Mouse (Mus musculus): Measurements from ENCODE around the gene Bcl6. TPM values are rescaled to one million over a fixed set of nuclear protein-coding genes. Genes with fewer than 3 reads are reported as not detected.

Bcl6 gene
- polyA plus RNA-seq (2012; rRNA removed): 103 and 116 TPM in 2 replicates

DNA sequence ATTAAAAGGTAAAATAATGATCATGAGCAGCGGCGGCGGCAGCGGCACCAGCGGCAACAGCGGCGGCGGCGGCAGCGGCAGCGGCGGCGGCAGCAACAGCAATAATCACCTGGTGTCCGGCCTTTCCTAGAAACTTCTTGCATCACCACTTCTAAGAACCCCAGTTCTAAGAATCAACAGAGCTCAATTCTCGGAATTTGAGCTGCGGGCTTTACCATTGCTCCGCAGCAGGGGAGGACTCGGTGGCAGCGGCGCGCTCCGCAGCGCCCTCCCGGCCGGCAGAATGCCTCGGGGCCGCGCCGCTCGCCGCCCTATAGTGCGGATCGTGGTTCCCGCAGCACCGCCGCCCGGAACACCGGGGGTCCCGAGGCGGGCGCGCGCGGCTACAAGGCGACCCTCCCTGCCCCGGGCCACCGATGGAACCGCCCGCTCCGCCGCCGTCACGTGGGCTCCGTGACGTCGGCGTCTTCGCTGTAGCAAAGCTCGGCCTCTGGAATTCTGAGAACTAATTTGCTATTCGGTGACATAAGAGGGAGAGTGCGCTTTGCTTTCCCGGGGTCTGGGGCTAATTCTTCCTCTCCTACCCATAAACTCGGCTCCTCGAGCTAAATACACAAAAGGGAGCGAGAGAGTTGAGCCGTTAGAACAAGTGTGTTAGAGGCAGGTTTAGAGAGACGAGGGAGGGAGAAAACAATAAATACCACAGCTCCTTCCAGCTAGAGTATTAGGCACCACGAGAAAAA, at the start of gene Bcl6, which contains the start of gene Gm37419:
Gene Bcl6 (minus strand): TSS at position 387 of the 743 bp plus-strand sequence.
Gene Gm37419 (plus strand): TSS at position 17 of the 743 bp plus-strand sequence.
- under 1% methylated on average over 68 of the region's 68 CpGs for WGBS
- TF ChIP-seq POLR2A (IDR thresholded peaks at IDR 0.05; ENCODE audit: control insufficient read depth, extremely low read depth, insufficient read depth, low read length, poor library complexity): peak; percentile 47; the same call in 1 of the 2 replicates
- peak; percentile 54; the same call in 1 of the 2 replicates for TF ChIP-seq CTCF (IDR thresholded peaks at IDR 0.05; ENCODE audit: borderline replicate concordance, control insufficient read depth, extremely low read depth, insufficient read depth, low read length, poor library complexity)
- Histone ChIP-seq H3K36me3 (ENCODE audit: control insufficient read depth, insufficient read depth, low read length) (no peaks in the 10 kb centered on the region), H3K27ac (ENCODE audit: control insufficient read depth, insufficient read depth, low read length) (peak within 1 kb of the TSS; percentile 93), H3K4me3 (ENCODE audit: control insufficient read depth, insufficient read depth, low read length) (peak within 1 kb of the TSS; percentile 96), H3K27me3 (ENCODE audit: control insufficient read depth, insufficient read depth, low read length) (no peaks in the 10 kb centered on the region), H3K4me1 (replicated peaks; ENCODE audit: control insufficient read depth, insufficient read depth, low read length) (peaks cover 24% of the 10 kb centered on the region)
- DNase-seq: peak; percentile 75

DNA sequence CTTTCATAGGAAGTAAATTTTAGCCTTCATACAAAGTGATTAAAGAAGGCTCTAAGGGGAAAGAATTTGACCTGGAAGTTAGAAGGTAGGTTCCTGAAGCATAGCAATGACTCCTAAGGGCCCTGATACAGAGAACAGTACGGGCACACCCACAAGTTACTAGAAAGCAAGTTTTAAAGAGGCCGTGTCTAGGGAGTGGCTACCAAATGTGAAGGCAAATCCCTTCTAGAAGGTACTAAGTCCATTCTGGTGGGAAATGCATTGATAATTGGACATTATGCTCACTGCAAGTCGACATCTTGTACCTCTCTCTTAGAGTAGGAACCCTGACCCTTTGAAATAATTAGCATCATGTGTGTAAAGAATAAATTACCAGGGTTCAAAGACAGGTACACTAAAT, 47.7 kb upstream of the Bcl6 start:
- H3K27me3 ChIP-seq (ENCODE audit: control insufficient read depth, insufficient read depth, low read length): no peaks in the 10 kb centered on the region

DNA sequence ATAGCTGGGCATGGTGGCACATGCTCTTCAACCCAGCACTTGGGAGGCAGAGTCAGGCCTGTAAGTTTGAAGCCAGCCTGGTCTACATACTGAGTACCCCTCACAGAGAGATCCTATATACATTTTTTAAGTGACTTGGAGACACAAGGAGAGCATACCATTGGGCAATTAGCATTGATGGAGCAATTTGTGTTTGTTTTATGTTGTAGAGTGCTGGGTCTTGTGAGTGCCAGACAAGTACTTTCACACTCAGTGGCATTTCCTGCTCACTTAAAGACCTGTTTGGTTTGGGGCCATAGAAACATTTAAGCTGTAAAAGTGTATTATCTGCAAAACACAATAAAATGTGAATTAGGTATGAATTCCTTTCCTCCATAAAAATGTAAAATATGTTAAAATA, 47.1 kb upstream of the Bcl6 start:
- no peaks in the 10 kb centered on the region for H3K36me3 ChIP-seq (ENCODE audit: control insufficient read depth, insufficient read depth, low read length)
- TF ChIP-seq CTCF (IDR thresholded peaks at IDR 0.05; ENCODE audit: borderline replicate concordance, control insufficient read depth, extremely low read depth, insufficient read depth, low read length, poor library complexity) (no peak), POLR2A (IDR thresholded peaks at IDR 0.05; ENCODE audit: control insufficient read depth, extremely low read depth, insufficient read depth, low read length, poor library complexity) (no peak)
- no peak for DNase-seq
- no peak overlapping the region for H3K4me3 ChIP-seq (ENCODE audit: control insufficient read depth, insufficient read depth, low read length)
- no peaks in the 10 kb centered on the region for H3K4me1 ChIP-seq (replicated peaks; ENCODE audit: control insufficient read depth, insufficient read depth, low read length)
- no peaks in the 10 kb centered on the region for H3K27me3 ChIP-seq (ENCODE audit: control insufficient read depth, insufficient read depth, low read length)
- H3K27ac ChIP-seq (ENCODE audit: control insufficient read depth, insufficient read depth, low read length): no peak overlapping the region

More for the DNA sequence above, 47.7 kb upstream of the Bcl6 start:
- DNase-seq: no peak
- H3K36me3 ChIP-seq (ENCODE audit: control insufficient read depth, insufficient read depth, low read length): no peaks in the 10 kb centered on the region
- no peaks in the 10 kb centered on the region for H3K4me1 ChIP-seq (replicated peaks; ENCODE audit: control insufficient read depth, insufficient read depth, low read length)
- WGBS: 95% methylated on average over 3 of the region's 3 CpGs
- H3K4me3 ChIP-seq (ENCODE audit: control insufficient read depth, insufficient read depth, low read length): no peak overlapping the region
- H3K27ac ChIP-seq (ENCODE audit: control insufficient read depth, insufficient read depth, low read length): no peak overlapping the region
- no peak for TF ChIP-seq CTCF (IDR thresholded peaks at IDR 0.05; ENCODE audit: borderline replicate concordance, control insufficient read depth, extremely low read depth, insufficient read depth, low read length, poor library complexity)
- no peak for TF ChIP-seq POLR2A (IDR thresholded peaks at IDR 0.05; ENCODE audit: control insufficient read depth, extremely low read depth, insufficient read depth, low read length, poor library complexity)

DNA sequence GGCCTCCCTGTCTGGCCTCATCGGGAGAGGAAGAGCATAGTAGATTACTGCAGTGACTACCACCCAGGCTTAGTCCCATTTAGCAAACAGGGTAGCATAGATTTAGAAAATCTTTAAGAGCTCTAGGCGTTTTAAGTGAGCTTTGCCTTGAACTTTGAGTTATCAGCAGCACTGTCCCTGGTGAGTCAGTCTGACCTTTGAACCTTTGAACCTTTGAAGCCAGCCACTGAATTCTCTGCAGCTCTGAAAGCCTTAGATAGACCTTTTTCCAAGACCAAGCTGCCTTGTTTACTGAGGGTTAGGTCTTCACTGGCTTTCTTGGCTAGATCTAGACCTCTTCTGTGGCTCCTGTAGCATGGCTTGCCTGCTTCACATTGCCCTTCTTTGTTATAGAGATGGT, 45.8 kb upstream of the Bcl6 start:
- TF ChIP-seq CTCF (IDR thresholded peaks at IDR 0.05; ENCODE audit: borderline replicate concordance, control insufficient read depth, extremely low read depth, insufficient read depth, low read length, poor library complexity) (no peak), POLR2A (IDR thresholded peaks at IDR 0.05; ENCODE audit: control insufficient read depth, extremely low read depth, insufficient read depth, low read length, poor library complexity) (no peak)
- Histone ChIP-seq H3K27me3 (ENCODE audit: control insufficient read depth, insufficient read depth, low read length) (no peaks in the 10 kb centered on the region), H3K4me1 (replicated peaks; ENCODE audit: control insufficient read depth, insufficient read depth, low read length) (peaks cover 2% of the 10 kb centered on the region; the same call in 1 of the 2 replicates), H3K36me3 (ENCODE audit: control insufficient read depth, insufficient read depth, low read length) (no peaks in the 10 kb centered on the region), H3K27ac (ENCODE audit: control insufficient read depth, insufficient read depth, low read length) (no peak overlapping the region), H3K4me3 (ENCODE audit: control insufficient read depth, insufficient read depth, low read length) (no peak overlapping the region)
- DNase-seq: no peak
- WGBS: 91% methylated on average over 2 of the region's 2 CpGs

DNA sequence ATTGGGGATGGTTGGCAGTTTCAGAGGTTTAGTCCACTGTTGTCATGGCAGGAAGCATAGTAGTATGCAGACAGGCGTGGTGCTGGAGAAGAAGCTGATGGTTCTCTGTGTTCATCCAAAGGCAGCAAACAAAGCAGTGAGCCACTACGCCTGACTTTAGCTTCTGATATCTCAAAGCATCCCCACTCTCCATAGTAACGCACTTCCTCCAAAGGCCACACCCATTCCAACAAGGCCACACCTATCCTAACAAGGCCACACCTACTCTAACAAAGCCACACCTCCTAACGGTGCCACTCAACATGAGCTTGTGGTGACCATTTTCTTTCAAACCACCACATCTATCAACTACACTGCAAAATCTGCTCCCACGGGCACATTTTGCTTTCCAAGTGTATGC, 44.6 kb upstream of the Bcl6 start:
- Histone ChIP-seq H3K4me3 (ENCODE audit: control insufficient read depth, insufficient read depth, low read length) (no peak overlapping the region), H3K27me3 (ENCODE audit: control insufficient read depth, insufficient read depth, low read length) (no peaks in the 10 kb centered on the region), H3K4me1 (replicated peaks; ENCODE audit: control insufficient read depth, insufficient read depth, low read length) (peaks cover 4% of the 10 kb centered on the region), H3K27ac (ENCODE audit: control insufficient read depth, insufficient read depth, low read length) (no peak overlapping the region), H3K36me3 (ENCODE audit: control insufficient read depth, insufficient read depth, low read length) (no peaks in the 10 kb centered on the region)
- 84% methylated on average over 5 of the region's 5 CpGs for WGBS
- no peak for DNase-seq
- TF ChIP-seq POLR2A (IDR thresholded peaks at IDR 0.05; ENCODE audit: control insufficient read depth, extremely low read depth, insufficient read depth, low read length, poor library complexity): no peak

DNA sequence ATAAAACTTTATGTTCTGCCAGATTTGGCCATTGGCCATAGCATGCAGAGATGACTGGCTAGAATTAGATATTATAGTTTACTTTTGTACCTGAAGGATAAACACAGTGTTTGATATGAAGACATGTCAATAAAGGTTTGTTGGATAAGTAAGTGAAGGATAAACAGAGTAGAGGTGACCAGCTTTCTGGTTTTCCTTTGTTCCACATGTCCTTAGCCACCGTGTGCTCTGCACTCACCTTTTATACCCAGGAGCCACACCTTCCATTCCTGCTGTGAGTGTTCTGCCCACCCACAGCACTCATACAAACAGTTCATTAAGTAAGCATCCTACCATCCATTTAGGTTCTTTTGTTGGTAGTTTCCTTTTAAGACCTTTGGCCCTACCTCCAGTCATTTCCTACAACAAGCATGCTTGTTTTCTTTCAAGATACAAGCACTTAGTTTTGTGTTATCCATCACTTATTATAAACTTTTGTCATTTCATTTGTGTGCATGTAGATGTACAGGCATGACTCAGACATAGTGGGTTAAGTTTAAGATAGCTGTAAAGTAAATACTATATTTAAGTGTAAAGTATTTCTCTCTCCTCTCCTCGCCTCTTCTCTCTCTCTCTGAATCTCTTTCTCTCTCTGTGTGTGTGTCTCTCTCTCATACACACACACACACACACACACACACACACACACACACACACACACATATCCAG, 41.5 kb upstream of the Bcl6 start:
- TF ChIP-seq CTCF (IDR thresholded peaks at IDR 0.05; ENCODE audit: borderline replicate concordance, control insufficient read depth, extremely low read depth, insufficient read depth, low read length, poor library complexity): no peak
- TF ChIP-seq POLR2A (IDR thresholded peaks at IDR 0.05; ENCODE audit: control insufficient read depth, extremely low read depth, insufficient read depth, low read length, poor library complexity): no peak
- H3K4me1 ChIP-seq (replicated peaks; ENCODE audit: control insufficient read depth, insufficient read depth, low read length): peaks cover 4% of the 10 kb centered on the region
- no peak overlapping the region for H3K4me3 ChIP-seq (ENCODE audit: control insufficient read depth, insufficient read depth, low read length)
- H3K27ac ChIP-seq (ENCODE audit: control insufficient read depth, insufficient read depth, low read length): no peak overlapping the region
- no peaks in the 10 kb centered on the region for H3K27me3 ChIP-seq (ENCODE audit: control insufficient read depth, insufficient read depth, low read length)
- H3K36me3 ChIP-seq (ENCODE audit: control insufficient read depth, insufficient read depth, low read length): no peaks in the 10 kb centered on the region
- DNase-seq: no peak
- 89% methylated on average over 2 of the region's 2 CpGs for WGBS
